Mouse (Mus musculus): Measurements from ENCODE around the gene Antxr2.
A peak's percentile ranks its signal among the peaks of the same experiment; 100 is the strongest.

Antxr2 gene

GRCm38 (mm10) chr5:97995881-97996280, 35.0 kb downstream of the Antxr2 start:
- no peak for DNase-seq (ENCODE audit: extremely low spot score)

- DNase-seq (ENCODE audit: extremely low spot score): no peak
Observed at GRCm38 (mm10) chr5:97986656-97987294, 44.1 kb downstream of the Antxr2 start.

GRCm38 (mm10) chr5:97983375-97983774, 47.5 kb downstream of the Antxr2 start:
- no peak for DNase-seq (ENCODE audit: extremely low spot score)

- DNase-seq (ENCODE audit: extremely low spot score): peak; percentile 21
Observed at GRCm38 (mm10) chr5:97980472-97980871, 50.4 kb downstream of the Antxr2 start.

GRCm38 (mm10) chr5:97973293-97973692, 57.5 kb downstream of the Antxr2 start:
- no peak for DNase-seq (ENCODE audit: extremely low spot score)

GRCm38 (mm10) chr5:97972029-97972428, 58.8 kb downstream of the Antxr2 start:
- no peak for DNase-seq (ENCODE audit: extremely low spot score)

GRCm38 (mm10) chr5:97971236-97971635, 59.6 kb downstream of the Antxr2 start:
- no peak for DNase-seq (ENCODE audit: extremely low spot score)

GRCm38 (mm10) chr5:97967044-97967443, 63.8 kb downstream of the Antxr2 start:
- no peak for DNase-seq (ENCODE audit: extremely low spot score)

- no peak for DNase-seq (ENCODE audit: extremely low spot score)
Observed at GRCm38 (mm10) chr5:97966101-97966500, 64.7 kb downstream of the Antxr2 start.

- DNase-seq (ENCODE audit: extremely low spot score): no peak
Observed at GRCm38 (mm10) chr5:97964444-97964843, 66.4 kb downstream of the Antxr2 start.

GRCm38 (mm10) chr5:97962512-97962911, 68.3 kb downstream of the Antxr2 start:
- DNase-seq (ENCODE audit: extremely low spot score): no peak

- no peak for DNase-seq (ENCODE audit: extremely low spot score)
Observed at GRCm38 (mm10) chr5:97961786-97962185, 69.1 kb downstream of the Antxr2 start.

- no peak for DNase-seq (ENCODE audit: extremely low spot score)
Observed at GRCm38 (mm10) chr5:97959651-97960050, 71.2 kb downstream of the Antxr2 start.

GRCm38 (mm10) chr5:97959010-97959409, 71.8 kb downstream of the Antxr2 start:
- no peak for DNase-seq (ENCODE audit: extremely low spot score)

GRCm38 (mm10) chr5:97957501-97957900, 73.3 kb downstream of the Antxr2 start:
- no peak for DNase-seq (ENCODE audit: extremely low spot score)

- DNase-seq (ENCODE audit: extremely low spot score): no peak
Observed at GRCm38 (mm10) chr5:97954193-97954772, 76.6 kb downstream of the Antxr2 start.

GRCm38 (mm10) chr5:97953241-97953920, 77.5 kb downstream of the Antxr2 start:
- DNase-seq (ENCODE audit: extremely low spot score): no peak

GRCm38 (mm10) chr5:97947261-97947660, 83.6 kb downstream of the Antxr2 start:
- DNase-seq (ENCODE audit: extremely low spot score): no peak

GRCm38 (mm10) chr5:97946236-97946635, 84.6 kb downstream of the Antxr2 start:
- DNase-seq (ENCODE audit: extremely low spot score): no peak

GRCm38 (mm10) chr5:97935140-97936129, 95.4 kb downstream of the Antxr2 start:
- peak; percentile 65 for DNase-seq (ENCODE audit: extremely low spot score)

GRCm38 (mm10) chr5:97917654-97918053, 113.2 kb downstream of the Antxr2 start:
- DNase-seq (ENCODE audit: extremely low spot score): no peak

GRCm38 (mm10) chr5:97914890-97915289, 116.0 kb downstream of the Antxr2 start:
- no peak for DNase-seq (ENCODE audit: extremely low spot score)

Data from embryo, embryonic 9.5 days (tissue).